Mouse (Mus musculus) lung, embryonic 16.5 days (tissue): ENCODE results near the gene Nynrin. TPM values are rescaled to one million over a fixed set of nuclear protein-coding genes. Genes with fewer than 3 reads are reported as not detected.

ENCODE experiments used
- ATAC-seq: fragments of 200-750 bp; cut with Nextera tagmentation; 2 replicates; pipeline ENCODE4 v1.8.0; 2017; ENCODE audit warnings: low read depth, mild to moderate bottlenecking, moderate library complexity
- H3K27ac ChIP-seq: fragments of 300-500 bp; sonication (generic); 2 replicates; pipeline ENCODE4 v1.5.1; 2014; ENCODE audit warnings: mild to moderate bottlenecking, control low read depth, low read length
- H3K27me3 ChIP-seq: fragments of 300-500 bp; sonication (generic); 2 replicates; pipeline ENCODE4 v1.6.1; 2014; ENCODE audit warnings: low read depth, low read length, mixed read lengths; ENCODE audit not compliant: control insufficient read depth, insufficient read depth
- H3K36me3 ChIP-seq: fragments of 300-500 bp; sonication (generic); 2 replicates; pipeline ENCODE4 v1.6.1; 2014; ENCODE audit warnings: low read length; ENCODE audit not compliant: control insufficient read depth, insufficient read depth
- H3K4me1 ChIP-seq: fragments of 300-500 bp; sonication (generic); replicated peaks from 2 replicates; pipeline ENCODE4 v1.6.1; 2014; ENCODE audit warnings: low read length, mixed read lengths; ENCODE audit not compliant: control insufficient read depth, insufficient read depth
- H3K4me2 ChIP-seq: fragments of 300-500 bp; sonication (generic); 2 replicates; pipeline ENCODE4 v1.6.1; 2014; ENCODE audit warnings: low read depth, low read length, control low read depth
- H3K4me3 ChIP-seq: fragments of 300-500 bp; sonication (generic); 2 replicates; pipeline ENCODE4 v1.5.1; 2014; ENCODE audit warnings: mild to moderate bottlenecking, low read length, control low read depth
- H3K9ac ChIP-seq: fragments of 300-500 bp; sonication (generic); 2 replicates; pipeline ENCODE4 v1.6.1; 2014; ENCODE audit warnings: low read length, control low read depth
- H3K9me3 ChIP-seq: fragments of 300-500 bp; sonication (generic); 2 replicates; pipeline ENCODE4 v1.6.1; 2016; ENCODE audit warnings: low read length; ENCODE audit not compliant: control insufficient read depth
- WGBS: fragments of 180-500 bp; shearing (Covaris S2); extraction: QIAGEN DNeasy Blood & Tissue Kit; methylation state at CpG from one replicate; pipeline ENCODE4 v1.1.7; 2014; 5-methylcytosine and 5-hydroxymethylcytosine counted together
- polyA plus RNA-seq: library from polyadenylated mRNA; unstranded; fragments of >200 nt; fragmentation: Nextera tagmentation; extraction: Ambion mirVana; gene quantifications from 2 replicates; pipeline ENCODE4 v1.2.1, GENCODE M21; 2015

Gene Nynrin
- polyA plus RNA-seq, 1 experiment from 2014 or later, result 18.8 TPM

- Histone ChIP-seq H3K9ac (no peak overlapping the region), H3K4me1 (peaks cover 36% of the 10 kb centered on the region), H3K27ac (no peak overlapping the region), H3K36me3 (peaks cover under 1% of the 10 kb centered on the region; the same call in 1 of the 2 replicates), H3K4me2 (no peak overlapping the region), H3K4me3 (no peak overlapping the region), H3K9me3 (no peaks in the 10 kb centered on the region), H3K27me3 (no peaks in the 10 kb centered on the region)
- no peak for ATAC-seq
- 53% methylated on average over 6 of the region's 6 CpGs for WGBS
Measured at GRCm38 (mm10) chr14:55882171-55882641, 28.4 kb downstream of the Nynrin start.

DNA sequence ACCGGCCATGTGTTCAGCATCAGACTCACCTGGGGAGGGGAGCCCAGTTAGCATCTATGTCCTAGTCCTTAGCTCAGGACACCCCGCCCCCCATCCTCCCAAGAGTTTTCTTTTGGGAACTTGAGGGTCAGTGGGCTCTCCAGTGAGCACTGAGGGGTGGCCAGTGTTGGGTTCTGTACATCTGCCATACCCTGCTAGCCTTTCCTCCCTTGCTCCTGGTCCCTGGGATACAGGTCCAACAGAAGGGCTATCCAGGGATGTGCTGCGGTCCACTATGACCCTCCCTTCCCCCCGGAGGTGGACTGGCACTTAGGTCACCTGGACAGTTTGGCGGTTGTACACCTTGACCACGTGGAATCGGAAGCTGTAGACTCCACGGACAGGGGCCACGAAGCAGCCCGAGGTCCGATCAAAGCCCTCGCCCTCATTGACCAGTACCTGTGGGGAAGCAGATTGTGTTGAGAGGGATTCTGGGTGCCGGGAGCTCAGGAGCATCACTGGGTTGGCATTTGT lies 29.4 kb downstream of the Nynrin start:
- peaks cover 11% of the 10 kb centered on the region for H3K36me3 ChIP-seq
- no peak overlapping the region for H3K9ac ChIP-seq
- H3K4me3 ChIP-seq, result no peak overlapping the region
- H3K4me2 ChIP-seq, result no peak overlapping the region
- no peaks in the 10 kb centered on the region for H3K27me3 ChIP-seq
- ATAC-seq, result no peak
- peaks cover 26% of the 10 kb centered on the region for H3K4me1 ChIP-seq
- H3K27ac ChIP-seq, result no peak overlapping the region
- WGBS, result 90% methylated on average over 13 of the region's 13 CpGs
- no peaks in the 10 kb centered on the region for H3K9me3 ChIP-seq

- no peak overlapping the region for H3K9ac ChIP-seq
- no peaks in the 10 kb centered on the region for H3K9me3 ChIP-seq
- no peak for ATAC-seq
- peaks cover 15% of the 10 kb centered on the region for H3K36me3 ChIP-seq
- peak overlapping the region; percentile 99 for H3K27ac ChIP-seq
- no peak overlapping the region for H3K4me2 ChIP-seq
- H3K4me1 ChIP-seq, result peaks cover 22% of the 10 kb centered on the region
- 82% methylated on average over 12 of the region's 12 CpGs for WGBS
- H3K27me3 ChIP-seq, result no peaks in the 10 kb centered on the region
- no peak overlapping the region for H3K4me3 ChIP-seq
Measured at GRCm38 (mm10) chr14:55883663-55884062, 29.9 kb downstream of the Nynrin start.

DNA sequence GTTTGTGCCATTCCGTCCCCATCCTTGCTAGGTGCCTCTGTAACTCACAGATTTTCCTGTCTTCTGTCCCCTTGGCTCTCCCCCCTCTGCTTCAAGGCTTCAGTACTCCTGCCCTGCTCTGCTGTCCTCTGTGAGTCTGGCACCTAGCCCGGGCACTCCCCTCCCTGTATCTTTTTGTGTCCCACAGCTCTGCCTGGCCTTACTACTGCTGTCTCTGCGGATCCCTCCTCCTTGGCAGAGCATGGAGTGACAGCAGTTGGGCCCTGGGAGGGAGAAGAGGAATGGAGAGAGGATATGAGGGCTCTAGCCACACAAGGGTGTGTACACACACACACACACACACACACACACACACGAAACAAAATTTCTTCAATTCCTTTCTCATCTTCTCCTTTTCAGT lies 30.4 kb downstream of the Nynrin start, which contains the start of gene Cbln3:
Gene Cbln3 (minus strand): TSS at position 227 of the 400 bp plus-strand sequence.
- peak within 1 kb of the TSS; percentile 95 for H3K9ac ChIP-seq
- no peaks in the 10 kb centered on the region for H3K27me3 ChIP-seq
- H3K27ac ChIP-seq, result peak within 1 kb of the TSS; percentile 99
- H3K4me2 ChIP-seq, result peak within 1 kb of the TSS; percentile 77
- H3K4me1 ChIP-seq, result peaks cover 21% of the 10 kb centered on the region
- peak within 1 kb of the TSS; percentile 82 for H3K4me3 ChIP-seq
- WGBS, result 19% methylated on average over 4 of the region's 4 CpGs
- H3K9me3 ChIP-seq, result no peaks in the 10 kb centered on the region
- ATAC-seq, result peak; percentile 69
- peaks cover 19% of the 10 kb centered on the region for H3K36me3 ChIP-seq

DNA sequence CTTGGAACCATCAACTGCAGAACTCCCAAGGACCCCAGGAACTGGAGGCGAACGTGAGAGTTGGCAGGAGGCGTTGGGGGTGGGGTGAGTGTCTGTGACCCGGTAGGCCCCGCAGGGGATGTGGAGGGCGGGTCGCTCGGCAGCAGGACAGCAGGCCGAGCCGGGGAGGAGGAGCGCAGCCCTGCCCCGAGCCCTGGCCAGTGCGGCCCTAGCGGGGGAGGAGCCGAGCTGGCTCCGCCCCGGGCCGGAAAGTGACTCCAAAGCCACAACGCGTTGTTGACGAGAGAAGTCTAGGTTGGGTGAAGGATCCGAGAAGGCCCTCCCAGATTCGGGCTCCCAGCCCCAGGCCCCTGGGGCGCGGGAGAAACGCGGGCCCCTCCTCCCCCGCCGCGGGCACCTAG lies 30.9 kb downstream of the Nynrin start, which contains the start of gene Khnyn:
Gene Khnyn (plus strand): TSS at position 235 of the 401 bp plus-strand sequence.
- Histone ChIP-seq H3K4me1 (peaks cover 18% of the 10 kb centered on the region), H3K36me3 (peaks cover 24% of the 10 kb centered on the region), H3K9me3 (no peaks in the 10 kb centered on the region), H3K27ac (peak within 1 kb of the TSS; percentile 99), H3K9ac (peak within 1 kb of the TSS; percentile 95), H3K4me2 (peak within 1 kb of the TSS; percentile 77), H3K4me3 (peak within 1 kb of the TSS; percentile 82), H3K27me3 (no peaks in the 10 kb centered on the region)
- peak; percentile 97 for ATAC-seq
- WGBS, result under 1% methylated on average over 27 of the region's 30 CpGs

DNA sequence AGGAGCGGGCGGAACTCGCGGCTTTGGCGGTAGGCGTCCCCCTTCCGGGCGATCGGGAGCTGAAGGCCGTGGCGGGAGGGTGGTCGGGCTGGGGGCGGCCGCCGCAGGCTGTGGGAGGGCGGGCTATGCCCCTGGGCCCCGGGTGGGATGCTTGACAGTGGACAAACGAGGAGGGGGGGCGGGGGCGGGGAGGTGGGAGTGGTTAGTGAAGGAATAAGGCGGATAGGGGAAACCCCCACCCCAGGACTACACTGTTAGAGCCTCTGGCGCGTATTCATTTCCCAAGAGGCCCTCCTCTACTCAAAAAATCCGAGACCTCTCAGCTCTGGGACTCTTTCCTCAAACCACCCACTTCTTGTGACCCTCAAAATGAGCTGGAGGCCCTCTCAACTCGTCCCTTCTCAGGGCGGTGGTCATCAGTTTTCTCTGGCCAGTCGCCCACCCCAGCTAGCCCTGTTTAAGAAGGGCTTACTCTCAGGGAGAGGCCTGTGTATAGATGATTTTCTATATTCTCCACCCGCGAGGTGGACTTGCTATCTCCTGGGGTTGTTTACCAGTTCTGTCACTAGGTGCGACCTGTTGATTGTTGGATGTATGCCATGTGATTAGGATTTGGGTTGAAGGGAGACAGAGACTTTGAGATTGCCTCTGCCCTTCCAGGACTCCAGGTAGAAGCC lies 31.4 kb downstream of the Nynrin start:
- Histone ChIP-seq H3K4me1 (peaks cover 18% of the 10 kb centered on the region), H3K9ac (peak overlapping the region; percentile 95), H3K4me3 (peak overlapping the region; percentile 82), H3K27me3 (no peaks in the 10 kb centered on the region), H3K36me3 (peaks cover 28% of the 10 kb centered on the region), H3K9me3 (no peaks in the 10 kb centered on the region), H3K4me2 (peak overlapping the region; percentile 77), H3K27ac (peak overlapping the region; percentile 99)
- ATAC-seq, result peak; percentile 65
- under 1% methylated on average over 22 of the region's 30 CpGs for WGBS

GRCm38 (mm10) chr14:55885791-55886271 lies 32.0 kb downstream of the Nynrin start:
- H3K9ac ChIP-seq, result peak overlapping the region; percentile 95
- no peaks in the 10 kb centered on the region for H3K27me3 ChIP-seq
- peaks cover 18% of the 10 kb centered on the region for H3K4me1 ChIP-seq
- peak overlapping the region; percentile 82 for H3K4me3 ChIP-seq
- no peak for ATAC-seq
- peak overlapping the region; percentile 99 for H3K27ac ChIP-seq
- peaks cover 32% of the 10 kb centered on the region for H3K36me3 ChIP-seq
- 2% methylated on average over 16 of the region's 16 CpGs for WGBS
- H3K9me3 ChIP-seq, result no peaks in the 10 kb centered on the region
- H3K4me2 ChIP-seq, result peak overlapping the region; percentile 77

DNA sequence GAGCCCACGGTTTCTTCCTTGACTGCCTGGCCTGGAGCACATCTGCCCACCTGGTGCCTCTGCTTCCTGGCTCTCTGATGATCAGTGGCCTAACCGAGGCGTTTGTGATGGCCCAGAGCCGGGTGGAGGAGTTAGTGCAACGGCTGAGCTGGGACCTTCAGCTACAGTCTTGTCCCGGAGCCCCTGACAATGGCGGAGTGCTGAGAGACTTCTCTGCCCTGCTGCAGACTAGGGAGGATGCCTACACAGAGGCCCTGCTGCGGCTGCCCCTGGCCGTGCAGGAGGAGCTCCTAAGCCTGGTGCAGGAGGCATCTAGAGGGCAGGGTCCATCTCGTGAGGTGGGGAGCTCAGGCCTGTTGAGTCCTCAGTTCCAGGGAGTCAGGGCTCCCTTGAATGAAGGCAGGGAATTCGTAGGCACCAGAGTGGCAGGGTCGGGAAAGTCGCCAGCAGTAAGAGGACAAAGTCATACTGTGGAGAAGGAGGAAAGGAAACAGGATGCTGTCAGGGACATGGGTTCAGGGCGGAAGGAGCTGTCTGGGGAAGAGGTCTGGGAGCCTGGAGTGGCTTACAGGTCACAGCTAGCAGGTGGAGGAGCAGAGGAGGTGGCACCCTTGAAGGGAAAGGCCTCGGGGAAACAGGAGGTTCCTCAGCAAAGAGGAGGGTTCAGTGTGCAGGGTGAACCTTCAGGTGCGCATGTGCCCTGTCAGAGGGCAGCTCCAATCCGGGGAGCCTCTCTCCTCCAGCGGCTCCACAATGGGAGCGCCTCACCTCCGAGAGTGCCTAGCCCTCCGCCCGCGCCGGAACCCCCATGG lies 33.0 kb downstream of the Nynrin start:
- ATAC-seq, result no peak
- no peak overlapping the region for H3K27ac ChIP-seq
- peaks cover 18% of the 10 kb centered on the region for H3K4me1 ChIP-seq
- H3K27me3 ChIP-seq, result no peaks in the 10 kb centered on the region
- H3K4me3 ChIP-seq, result no peak overlapping the region
- peak overlapping the region; percentile 77 for H3K4me2 ChIP-seq
- H3K36me3 ChIP-seq, result peaks cover 35% of the 10 kb centered on the region
- WGBS, result 68% methylated on average over 24 of the region's 24 CpGs
- peak overlapping the region; percentile 38; the same call in 1 of the 2 replicates for H3K9ac ChIP-seq
- H3K9me3 ChIP-seq, result no peaks in the 10 kb centered on the region

DNA sequence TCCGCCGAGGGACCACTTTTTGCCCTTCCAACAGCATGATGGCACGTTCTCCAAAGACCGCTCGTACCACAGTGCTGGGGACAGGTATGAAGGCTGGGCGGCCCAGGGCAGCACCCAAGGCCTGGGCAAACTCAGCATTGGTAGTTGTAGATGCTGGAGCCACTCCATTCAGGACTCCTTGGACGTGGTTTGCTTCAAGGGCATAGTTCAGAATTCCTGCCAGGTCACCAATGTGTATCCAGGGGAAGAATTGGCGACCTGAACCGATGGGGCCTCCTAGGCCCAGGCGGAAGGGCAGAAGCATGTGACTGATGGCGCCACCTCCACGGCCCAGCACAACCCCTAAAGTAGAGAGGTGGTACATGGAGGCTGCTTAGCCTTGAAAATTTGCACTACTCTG lies 43.9 kb downstream of the Nynrin start:
- 90% methylated on average over 12 of the region's 12 CpGs for WGBS
- H3K4me3 ChIP-seq, result no peak overlapping the region
- no peaks in the 10 kb centered on the region for H3K9me3 ChIP-seq
- H3K27me3 ChIP-seq, result no peaks in the 10 kb centered on the region
- H3K27ac ChIP-seq, result no peak overlapping the region
- peaks cover 9% of the 10 kb centered on the region; the same call in 1 of the 2 replicates for H3K4me1 ChIP-seq
- H3K4me2 ChIP-seq, result no peak overlapping the region
- peaks cover 38% of the 10 kb centered on the region for H3K36me3 ChIP-seq
- no peak for ATAC-seq
- H3K9ac ChIP-seq, result no peak overlapping the region
